Mouse (Mus musculus) lung, postnatal 0 days (tissue): ENCODE results near the gene Stk11.

Experiments
- CTCF ChIP-seq: IDR thresholded peaks from 2 replicates; pipeline ENCODE4 v1.5.1; 2016; ENCODE audit warnings: antibody characterized with exemption, mild to moderate bottlenecking
- EP300 ChIP-seq: IDR thresholded peaks from 2 replicates; pipeline ENCODE4 v1.6.1; 2016; ENCODE audit warnings: antibody characterized with exemption, mild to moderate bottlenecking, control low read depth

- TF ChIP-seq CTCF (no peak), EP300 (0 out of 2 replicates have a peak, but pooled peaks have one; percentile 6)
Measured at GRCm38 (mm10) chr10:80173358-80173757, 57.8 kb downstream of the Stk11 start.
